Mouse (Mus musculus) mesoderm, embryonic 11.5 days (tissue): ENCODE data around the gene 4931406P16Rik.
"Not testable (repeated sequence)": the region's sequence is repeated elsewhere in the genome, so short reads cannot be mapped to it uniquely, and the experiment has no call there.

Source experiments
- DNase-seq: peaks from one replicate; pipeline ENCODE4 v3.0.0-alpha.2; 2012; ENCODE audit warnings: low read depth, low spot score

4931406P16Rik gene

GRCm38 (mm10) chr7:34313443-34313875 is at the start of gene 4931406P16Rik:
Gene 4931406P16Rik (minus strand): TSS chr7:34313551.
- peak; percentile 90 for DNase-seq

- no peak for DNase-seq
Observed at GRCm38 (mm10) chr7:34355629-34356028, 42.3 kb upstream of the 4931406P16Rik start.

- no peak for DNase-seq
Observed at GRCm38 (mm10) chr7:34351997-34352396, 38.6 kb upstream of the 4931406P16Rik start.

- no peak for DNase-seq
Observed at GRCm38 (mm10) chr7:34350166-34350565, 36.8 kb upstream of the 4931406P16Rik start.

- DNase-seq: no peak
Observed at GRCm38 (mm10) chr7:34348011-34348410, 34.7 kb upstream of the 4931406P16Rik start.

GRCm38 (mm10) chr7:34347041-34347440 is 33.7 kb upstream of the 4931406P16Rik start:
- DNase-seq: no peak

- DNase-seq: no peak
Observed at GRCm38 (mm10) chr7:34346505-34346904, 33.2 kb upstream of the 4931406P16Rik start.

- no peak for DNase-seq
Observed at GRCm38 (mm10) chr7:34342040-34342793, 28.9 kb upstream of the 4931406P16Rik start.

- DNase-seq: no peak
Observed at GRCm38 (mm10) chr7:34340841-34341240, 27.5 kb upstream of the 4931406P16Rik start.

GRCm38 (mm10) chr7:34339164-34339489 is 25.8 kb upstream of the 4931406P16Rik start:
- no peak for DNase-seq

GRCm38 (mm10) chr7:34338445-34339163 is 25.3 kb upstream of the 4931406P16Rik start:
- DNase-seq: no peak

GRCm38 (mm10) chr7:34337268-34337667 is 23.9 kb upstream of the 4931406P16Rik start:
- no peak for DNase-seq

GRCm38 (mm10) chr7:34336545-34336944 is 23.2 kb upstream of the 4931406P16Rik start:
- not testable (repeated sequence) for DNase-seq

- no peak for DNase-seq
Observed at GRCm38 (mm10) chr7:34327493-34327892, 14.1 kb upstream of the 4931406P16Rik start.

GRCm38 (mm10) chr7:34324857-34325256 is 11.5 kb upstream of the 4931406P16Rik start:
- DNase-seq: no peak

- DNase-seq: no peak
Observed at GRCm38 (mm10) chr7:34324005-34324404, 10.7 kb upstream of the 4931406P16Rik start.

- DNase-seq: no peak
Observed at GRCm38 (mm10) chr7:34323351-34323750, 10.0 kb upstream of the 4931406P16Rik start.

GRCm38 (mm10) chr7:34321958-34322357 is 8.6 kb upstream of the 4931406P16Rik start:
- no peak for DNase-seq

- no peak for DNase-seq
Observed at GRCm38 (mm10) chr7:34321119-34321518, 7.8 kb upstream of the 4931406P16Rik start.

- peak; percentile 39 for DNase-seq
Observed at GRCm38 (mm10) chr7:34319957-34320356, 6.6 kb upstream of the 4931406P16Rik start.

- DNase-seq: no peak
Observed at GRCm38 (mm10) chr7:34319123-34319522, 5.8 kb upstream of the 4931406P16Rik start.

GRCm38 (mm10) chr7:34317901-34318476 is 4.6 kb upstream of the 4931406P16Rik start:
- no peak for DNase-seq
